Mouse (Mus musculus): ENCODE measurements around the gene Tbrg1.

- no peak for TF ChIP-seq TCF3 (IDR thresholded peaks at IDR 0.05; ENCODE audit: insufficient read length, low read depth)
- no peak for TF ChIP-seq E2F4 (IDR thresholded peaks at IDR 0.05; ENCODE audit: insufficient read depth)
- TF ChIP-seq POLR2A (IDR thresholded peaks at IDR 0.05; ENCODE audit: insufficient read length, low read depth): no peak
- no peak for TF ChIP-seq MYOD1 (IDR thresholded peaks at IDR 0.05; ENCODE audit: control insufficient read depth in 1 of 3, insufficient read length in 2 of 3, low read depth in 2 of 3)
- no peak for TF ChIP-seq CEBPB (IDR thresholded peaks at IDR 0.05; ENCODE audit: insufficient read depth, poor library complexity, severe bottlenecking)
- no peak for TF ChIP-seq MYOG (IDR thresholded peaks at IDR 0.05; ENCODE audit: control insufficient read depth in 1 of 3, insufficient read depth in 1 of 3, insufficient read length in 2 of 3, low read depth in 2 of 3)
- no peak for TF ChIP-seq TCF12 (IDR thresholded peaks at IDR 0.05; ENCODE audit: insufficient read depth, poor library complexity, severe bottlenecking)
- TF ChIP-seq REST (IDR thresholded peaks at IDR 0.05; ENCODE audit: insufficient read depth, insufficient read length): no peak
- TF ChIP-seq USF1 (IDR thresholded peaks at IDR 0.05; ENCODE audit: low read depth): no peak
- no peak for TF ChIP-seq MAX (IDR thresholded peaks at IDR 0.05; ENCODE audit: low read depth)
- no peak for TF ChIP-seq POLR2AphosphoS2 (IDR thresholded peaks at IDR 0.05; ENCODE audit: insufficient read length, low read depth)
- TF ChIP-seq SRF (IDR thresholded peaks at IDR 0.05; ENCODE audit: control insufficient read depth, insufficient read length, low read depth): no peak
Observed at GRCm38 (mm10) chr9:37629941-37630340, 27.2 kb downstream of the Tbrg1 start.

Data from myocyte (in vitro differentiated cells).